Mouse (Mus musculus): ENCODE measurements around the gene Dusp8. TPM values are rescaled to one million over a fixed set of nuclear protein-coding genes. Genes with fewer than 3 reads are reported as not detected.

Dusp8 gene
- polyA plus RNA-seq (2017; shearing (Covaris generic)): not detected

GRCm38 (mm10) chr7:142095183-142095931 lies at the start of gene Dusp8:
Dusp8 (minus strand) TSS chr7:142095843.

GRCm38 (mm10) chr7:142144507-142144906 lies 48.9 kb upstream of the Dusp8 start, which contains the start of gene Gm45337:
Gm45337 (minus strand) TSS chr7:142144607.

GRCm38 (mm10) chr7:142135934-142136333 lies 40.3 kb upstream of the Dusp8 start, which contains the start of gene Gm39115:
Gm39115 (minus strand) TSS chr7:142136034.

DNA sequence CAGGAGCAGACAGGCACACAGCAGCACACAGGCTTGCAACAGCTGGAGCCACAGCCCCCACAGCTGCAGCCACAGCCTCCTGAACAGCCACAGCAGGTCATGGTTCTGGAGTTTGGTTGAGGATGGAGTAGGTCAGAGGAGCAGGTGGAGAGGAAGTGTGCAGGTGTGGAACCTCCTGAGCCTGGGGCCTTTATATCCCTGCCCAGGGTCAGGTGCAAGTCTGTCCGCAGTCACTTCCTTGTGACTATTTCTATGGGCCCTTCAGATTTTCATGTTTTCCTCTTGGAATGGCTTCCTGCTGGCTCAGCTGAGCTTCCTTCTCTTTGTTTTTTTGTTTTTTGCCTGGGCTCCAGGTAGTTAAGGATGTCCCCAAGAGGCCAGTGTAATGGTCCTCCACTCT lies 25.0 kb upstream of the Dusp8 start, which contains the start of gene Gm45618:
Gene Gm45618, minus strand, starts transcription at position 101 of the 400 bp plus-strand sequence.

GRCm38 (mm10) chr7:142060931-142061565 lies 34.6 kb downstream of the Dusp8 start, which contains the start of gene Mob2:
Mob2 (minus strand) TSS chr7:142061065.

Other genes with a start within 250 kb of the Dusp8 start
- 43.6 TPM for gene Tollip, start 177.3 kb downstream of the Dusp8 start, polyA plus RNA-seq (2017; shearing (Covaris generic))
- 0.50 TPM for gene Brsk2, start 146.1 kb downstream of the Dusp8 start, polyA plus RNA-seq (2017; shearing (Covaris generic))
- gene Mob2, start 34.8 kb downstream of the Dusp8 start, polyA plus RNA-seq (2017; shearing (Covaris generic)): 76.0 TPM
- not detected for gene Gm45618, start 24.9 kb upstream of the Dusp8 start, polyA plus RNA-seq (2017; shearing (Covaris generic))
- gene Gm39115, start 40.2 kb upstream of the Dusp8 start, polyA plus RNA-seq (2017; shearing (Covaris generic)): not detected
- not detected for gene Gm45337, start 48.8 kb upstream of the Dusp8 start, polyA plus RNA-seq (2017; shearing (Covaris generic))
- gene Gm29735, start 61.3 kb upstream of the Dusp8 start, polyA plus RNA-seq (2017; shearing (Covaris generic)): not detected
- gene Gm4553, start 69.9 kb upstream of the Dusp8 start, polyA plus RNA-seq (2017; shearing (Covaris generic)): not detected
- not detected for gene Krtap5-2, start 80.2 kb upstream of the Dusp8 start, polyA plus RNA-seq (2017; shearing (Covaris generic))
- not detected for gene Gm10153, start 94.5 kb upstream of the Dusp8 start, polyA plus RNA-seq (2017; shearing (Covaris generic))
- not detected for gene Krtap5-3, start 105.5 kb upstream of the Dusp8 start, polyA plus RNA-seq (2017; shearing (Covaris generic))
- gene Gm7579, start 116.0 kb upstream of the Dusp8 start, polyA plus RNA-seq (2017; shearing (Covaris generic)): not detected
- gene Krtap5-5, start 134.1 kb upstream of the Dusp8 start, polyA plus RNA-seq (2017; shearing (Covaris generic)): not detected
- not detected for gene Gm40460, start 145.2 kb upstream of the Dusp8 start, polyA plus RNA-seq (2017; shearing (Covaris generic))
- not detected for gene Gm2431, start 162.5 kb upstream of the Dusp8 start, polyA plus RNA-seq (2017; shearing (Covaris generic))
- gene Gm4559, start 178.5 kb upstream of the Dusp8 start, polyA plus RNA-seq (2017; shearing (Covaris generic)): not detected
- not detected for gene Krtap5-1, start 201.3 kb upstream of the Dusp8 start, polyA plus RNA-seq (2017; shearing (Covaris generic))
- not detected for gene Krtap5-4, start 207.7 kb upstream of the Dusp8 start, polyA plus RNA-seq (2017; shearing (Covaris generic))